Comparison of ENCODE assay signal across 27 mouse cellular contexts in the genomic region with DNA sequence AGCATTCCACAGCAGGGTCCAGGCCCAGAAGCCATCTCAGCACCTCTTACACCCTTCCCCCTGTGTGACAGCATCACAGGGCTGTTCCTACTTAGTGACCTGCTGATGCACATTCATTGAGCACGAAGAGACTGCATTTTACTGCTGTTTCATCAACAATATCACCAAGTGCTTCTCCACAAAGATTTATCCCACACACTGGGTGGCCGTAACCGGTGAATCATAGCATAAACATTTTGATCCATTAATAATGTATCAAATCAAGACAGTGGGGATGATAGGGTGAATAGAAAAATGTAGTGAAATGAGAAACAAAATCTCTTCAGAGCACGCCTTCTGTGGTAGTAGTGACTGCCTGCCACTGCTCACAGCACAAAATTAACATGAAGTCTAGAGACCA.
"Had no signal": no experiment of that assay in that cellular context is flagged by ENCODE, and none has a peak within 500 bp of the region (broad histone marks: within the 10 kb centered on the region; RNA-seq: fewer than 3 reads in every experiment).

No protein-coding gene starts in this region.

- H3K4me1 ChIP-seq: liver, embryonic 13.5 days had no signal

- DNase-seq: gastrocnemius, postnatal 10 days; gastrocnemius, postnatal 25 days; heart, adult 2 months; heart, postnatal 10 days; heart, postnatal 4 days; kidney, adult 11 months; kidney, adult 2 months; kidney, adult 9 months; kidney, postnatal 14 days; kidney, postnatal 36 days; layer of hippocampus, adult 9-11 months; layer of hippocampus, postnatal 36 days; liver; liver, embryonic 13.5 days had no signal

- H3K27ac ChIP-seq: heart, adult 2 months; heart, embryonic 10.5 days; hindbrain, embryonic 10.5 days; hindbrain, embryonic 13.5 days; hindbrain, embryonic 15.5 days; hindbrain, postnatal 0 days; kidney, embryonic 15.5 days; kidney, postnatal 0 days; left cerebral cortex, adult 2 months; limb, embryonic 10.5 days; limb, embryonic 12.5 days; liver, embryonic 13.5 days had no signal

- H3K9me3 ChIP-seq: hindbrain, embryonic 13.5 days; hindbrain, embryonic 15.5 days; limb, embryonic 10.5 days; limb, embryonic 12.5 days; liver, embryonic 13.5 days had no signal

- H3K4me2 ChIP-seq: heart, embryonic 12.5 days; hindbrain, embryonic 13.5 days; hindbrain, embryonic 15.5 days; kidney, embryonic 15.5 days; limb, embryonic 12.5 days; liver, embryonic 11.5 days; liver, embryonic 13.5 days had no signal

- H3K27me3 ChIP-seq: heart, embryonic 12.5 days; hindbrain, embryonic 13.5 days; hindbrain, embryonic 15.5 days; kidney, embryonic 15.5 days; limb, embryonic 12.5 days; liver, embryonic 13.5 days had no signal

- H3K4me3 ChIP-seq: heart, adult 2 months; heart, embryonic 10.5 days; heart, embryonic 12.5 days; hindbrain, embryonic 10.5 days; hindbrain, embryonic 13.5 days; hindbrain, embryonic 15.5 days; kidney, embryonic 15.5 days; left cerebral cortex, adult 2 months; limb, embryonic 10.5 days; limb, embryonic 12.5 days; liver, embryonic 13.5 days had no signal

- H3K36me3 ChIP-seq: hindbrain, embryonic 13.5 days; hindbrain, embryonic 15.5 days had no signal

- H3K9ac ChIP-seq: heart, embryonic 12.5 days; hindbrain, embryonic 13.5 days; hindbrain, embryonic 15.5 days; kidney, embryonic 15.5 days; limb, embryonic 12.5 days; liver, embryonic 13.5 days had no signal

- ATAC-seq: hindbrain, postnatal 0 days; intestine, embryonic 16.5 days had no signal
